Mouse (Mus musculus) heart, adult 9 months (tissue): ENCODE results near the gene Armc10.
A peak's percentile ranks its signal among the peaks of the same experiment; 100 is the strongest.
"Not testable (repeated sequence)": the region's sequence is repeated elsewhere in the genome, so short reads cannot be mapped to it uniquely, and the experiment has no call there.

Experiments used
- DNase-seq, 2 experiments: peaks; one replicate each; pipeline ENCODE4 v3.0.0; 2022; ENCODE audit warnings: low spot score in 2 of 2

Gene Armc10

DNA sequence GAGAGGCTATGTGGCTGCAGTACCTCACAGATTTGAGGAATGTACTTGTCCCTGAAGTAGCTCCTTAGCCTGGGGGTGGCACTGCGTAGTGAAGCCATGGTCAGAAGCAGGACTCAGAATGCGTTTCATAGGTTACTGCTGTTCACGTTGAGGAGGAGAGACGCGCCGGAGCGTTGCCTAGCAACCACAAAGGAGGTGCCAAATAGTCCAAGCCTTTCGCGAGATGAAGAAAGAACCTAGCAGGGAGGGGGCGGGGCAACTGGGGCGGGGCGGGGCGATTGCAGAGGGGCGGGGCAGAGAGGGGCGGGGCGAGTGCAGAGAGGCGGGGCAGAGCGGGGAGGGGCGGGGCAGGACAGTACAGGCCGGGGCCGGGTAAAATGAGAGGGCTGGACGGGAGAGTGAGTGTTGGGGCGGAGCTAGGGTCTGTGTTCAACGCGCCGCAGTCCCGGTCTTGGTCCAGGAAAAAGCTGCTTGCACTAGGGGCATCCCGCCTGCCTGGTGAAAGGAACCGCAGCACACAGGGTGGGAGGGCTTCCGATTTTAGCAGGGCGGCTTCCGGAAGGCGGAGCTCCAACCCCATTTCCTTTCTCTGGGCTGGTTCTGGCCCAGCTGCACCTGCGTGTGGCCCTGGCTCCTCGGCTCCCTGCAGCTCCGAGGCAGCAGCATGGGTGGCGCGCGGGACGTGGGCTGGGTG, at the start of gene Armc10, which contains the start of gene Fbxl13:
TSS of gene Armc10 (plus strand) at position 375 of the 694 bp plus-strand sequence.
TSS of gene Fbxl13 (minus strand) at position 196 of the 694 bp plus-strand sequence.
- peak; percentile 87 to 88 for DNase-seq

DNA sequence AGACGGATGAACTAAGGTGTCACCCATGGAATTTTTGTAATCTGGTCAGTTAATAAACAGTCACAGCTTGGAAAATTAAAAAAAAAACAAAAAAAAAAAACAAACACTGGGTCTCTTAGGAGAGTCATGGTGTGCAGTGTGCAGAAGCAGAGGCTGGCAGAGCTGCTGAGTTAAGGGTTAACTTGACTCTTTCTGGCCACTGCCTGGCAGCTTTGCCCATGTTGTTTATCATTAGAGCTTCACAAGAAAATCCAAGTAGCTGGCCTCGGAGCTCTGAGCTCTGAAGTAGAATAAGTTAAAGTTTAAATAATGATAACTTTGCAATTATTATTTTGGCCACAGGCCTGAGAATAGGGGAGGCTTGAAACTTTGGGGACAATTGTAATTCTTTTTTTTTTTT, 46.1 kb upstream of the Armc10 start:
- not testable (repeated sequence) for DNase-seq

DNA sequence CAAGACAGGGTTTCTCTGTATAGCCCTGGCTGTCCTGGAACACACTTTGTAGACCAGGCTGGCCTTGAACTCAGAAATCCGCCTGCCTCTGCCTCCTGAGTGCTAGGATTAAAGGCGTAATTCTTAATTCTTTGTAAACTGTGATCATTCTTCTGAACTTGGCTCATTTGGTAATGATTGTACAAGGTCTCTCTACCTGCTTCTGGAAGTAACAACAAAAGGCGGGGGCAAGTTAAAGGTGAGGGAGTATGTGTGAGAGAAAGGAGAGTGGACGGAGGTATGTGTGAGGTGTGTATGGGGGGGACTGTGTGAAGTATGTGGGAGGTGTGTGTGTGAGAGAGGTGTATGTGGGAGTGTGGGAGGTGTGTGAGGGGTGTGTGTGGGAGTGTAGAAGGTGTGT, 45.7 kb upstream of the Armc10 start:
- DNase-seq = no peak

DNA sequence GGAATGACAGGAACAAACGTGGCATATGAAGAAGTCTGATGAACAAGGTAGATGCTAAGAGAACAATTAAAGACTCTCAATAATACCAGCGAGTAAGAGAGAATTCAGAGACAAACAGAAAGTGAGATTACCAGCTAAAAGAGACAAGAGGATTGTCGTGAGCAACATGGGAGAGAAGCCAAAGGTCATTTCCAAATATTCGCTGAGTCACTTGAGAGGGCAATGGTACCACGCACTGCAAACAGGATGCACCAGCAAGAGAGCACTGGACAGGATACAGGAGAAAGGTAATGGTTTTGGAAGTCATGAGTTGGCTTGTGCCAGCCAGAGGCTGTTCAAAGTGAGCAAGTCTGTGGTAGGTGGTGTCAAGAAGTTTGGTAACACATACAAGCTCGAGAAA, 39.7 kb upstream of the Armc10 start:
- no peak for DNase-seq

DNA sequence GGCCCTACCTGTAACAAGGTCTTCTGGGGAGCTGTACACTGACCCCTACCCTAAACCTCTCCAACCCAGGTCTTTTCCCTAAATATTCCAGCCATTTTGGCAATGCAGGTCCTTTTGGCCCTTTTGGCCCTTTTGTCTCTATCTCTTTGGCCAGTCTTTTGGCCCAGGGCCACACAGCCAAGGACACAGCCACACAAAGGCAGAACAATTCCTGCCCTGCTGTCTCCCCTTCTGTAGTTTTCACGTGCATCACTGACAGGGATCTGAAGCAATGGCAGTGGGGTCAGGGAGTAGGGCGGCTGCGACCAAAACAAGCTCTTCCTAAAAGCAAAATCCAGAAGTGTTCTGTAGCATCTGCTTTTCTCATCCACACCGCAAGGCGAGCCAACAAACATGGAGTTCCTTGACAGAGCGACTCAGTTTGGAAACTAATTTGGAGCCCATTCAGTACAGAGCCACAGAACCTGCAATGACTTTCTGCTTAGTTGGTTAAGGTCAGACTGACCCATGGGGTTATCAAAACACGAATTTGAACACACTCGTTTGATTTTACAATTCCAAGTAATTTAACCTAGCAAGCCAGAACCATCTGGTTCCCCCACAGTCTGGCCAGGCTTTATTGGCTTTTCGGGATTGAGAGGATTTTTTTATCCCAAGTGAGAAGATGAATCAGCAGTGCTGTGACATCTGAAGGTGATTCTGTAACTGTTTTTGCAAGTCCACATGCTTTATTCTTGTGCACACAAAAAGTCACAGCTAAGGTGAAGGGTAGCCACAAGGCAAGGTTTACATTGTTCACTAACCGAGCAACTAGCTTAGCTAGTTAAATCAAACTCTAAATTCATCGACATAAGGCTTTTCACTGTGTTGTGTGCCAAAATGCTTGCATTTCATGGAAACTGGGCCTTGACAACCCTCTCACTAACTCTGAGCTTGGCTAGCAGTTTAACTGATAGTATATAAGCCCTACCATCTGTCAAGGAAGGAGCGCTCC, 37.0 kb upstream of the Armc10 start:
- DNase-seq = no peak

DNA sequence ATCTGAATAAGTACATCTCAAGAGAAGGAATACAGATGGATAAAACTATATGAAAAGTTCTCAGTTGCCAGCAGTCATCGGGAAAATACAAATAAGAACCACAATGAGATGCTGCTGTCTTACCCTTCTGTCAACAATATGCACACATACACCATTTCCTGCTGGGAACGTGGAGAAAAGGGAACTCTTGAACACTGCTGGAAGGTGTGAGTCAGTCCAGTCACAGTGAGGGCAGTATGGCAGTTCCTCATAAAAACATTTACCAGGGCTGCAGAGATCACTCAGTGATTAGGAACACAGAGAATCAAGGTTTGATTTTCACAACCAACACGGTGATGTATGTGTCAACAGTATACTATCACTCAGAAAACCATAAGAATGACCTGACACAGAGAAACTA, 34.6 kb upstream of the Armc10 start:
- no peak for DNase-seq

DNA sequence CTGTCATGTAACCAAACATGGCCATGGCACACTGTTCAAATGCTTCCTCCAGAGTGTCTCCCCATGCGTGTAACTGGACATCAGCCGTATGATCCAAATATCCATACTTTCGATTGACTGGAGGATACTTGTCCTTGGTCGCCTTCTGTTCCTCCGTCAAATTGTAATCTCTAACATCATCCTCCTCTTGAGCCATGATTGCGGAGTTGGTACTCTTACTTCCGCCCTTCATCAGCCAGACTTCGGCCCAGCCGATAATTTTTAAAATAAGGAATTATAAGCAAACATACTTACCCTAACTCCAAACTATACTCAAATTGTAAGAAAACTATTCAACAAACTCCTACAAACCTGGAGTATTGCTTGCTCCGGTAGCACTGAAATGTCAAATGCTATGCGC, 31.3 kb upstream of the Armc10 start:
- not testable (repeated sequence) for DNase-seq

DNA sequence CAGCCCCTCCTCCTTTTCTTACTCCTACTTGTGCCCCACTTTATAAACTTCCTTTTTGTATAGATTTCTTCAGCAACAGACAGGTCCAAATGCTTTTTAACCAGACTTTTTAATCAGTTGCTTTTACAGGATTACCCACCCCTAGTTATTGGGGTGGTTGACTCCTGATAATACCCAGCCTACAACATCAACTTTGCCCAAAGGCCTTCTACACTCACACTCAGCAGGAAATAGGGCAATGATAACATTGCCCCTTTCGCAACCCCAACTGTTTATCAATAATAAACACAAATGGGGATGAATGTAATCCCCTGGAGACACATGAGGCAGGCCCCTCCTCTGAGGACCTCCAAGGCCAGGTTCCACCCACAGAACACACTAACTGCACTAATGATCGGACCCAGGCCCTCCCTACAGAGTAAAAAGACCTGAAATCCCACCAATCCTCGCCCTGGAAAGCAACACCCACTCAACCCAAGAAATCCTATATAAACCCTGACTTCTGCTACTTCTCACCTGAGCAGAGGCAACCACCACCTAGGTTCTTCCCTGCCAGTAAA, 29.1 kb upstream of the Armc10 start:
- no peak for DNase-seq

DNA sequence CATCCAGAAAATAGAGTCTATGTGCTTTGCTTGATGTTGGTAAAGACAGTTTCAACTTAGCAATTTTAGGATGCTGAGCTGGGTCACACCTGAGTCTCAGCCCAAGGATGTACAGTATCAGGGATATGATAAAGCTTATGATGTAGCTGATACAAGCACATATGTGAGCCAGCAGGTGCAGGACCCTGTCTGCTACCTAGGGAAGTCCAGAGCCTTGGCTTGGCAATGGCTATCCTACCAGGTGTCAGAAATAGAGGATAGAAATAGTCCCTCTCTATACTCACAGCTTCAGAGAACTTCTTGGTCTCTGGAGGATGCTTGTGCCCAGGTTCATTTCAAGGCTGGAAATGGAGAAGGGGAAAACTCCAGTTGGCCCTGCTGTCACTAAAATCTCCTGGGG, 19.7 kb upstream of the Armc10 start:
- DNase-seq = no peak

DNA sequence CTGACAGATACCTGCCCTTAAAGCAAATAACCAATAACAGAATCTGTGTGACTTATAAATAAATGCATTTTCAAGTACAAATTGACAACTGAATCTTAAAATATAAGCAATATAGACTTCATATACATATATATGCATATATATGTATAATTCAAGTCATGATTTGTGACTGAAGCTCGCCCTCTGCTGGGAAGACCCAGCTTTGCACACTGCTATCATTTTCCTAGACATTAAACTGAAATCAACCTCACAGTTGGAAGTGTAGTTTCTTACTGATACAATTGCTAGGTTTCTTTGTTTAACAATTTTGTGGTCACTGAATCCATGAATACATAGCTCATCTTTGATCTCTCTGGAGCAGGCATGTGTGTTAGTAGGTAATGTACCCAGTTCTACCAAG, 4.7 kb upstream of the Armc10 start:
- no peak for DNase-seq

DNA sequence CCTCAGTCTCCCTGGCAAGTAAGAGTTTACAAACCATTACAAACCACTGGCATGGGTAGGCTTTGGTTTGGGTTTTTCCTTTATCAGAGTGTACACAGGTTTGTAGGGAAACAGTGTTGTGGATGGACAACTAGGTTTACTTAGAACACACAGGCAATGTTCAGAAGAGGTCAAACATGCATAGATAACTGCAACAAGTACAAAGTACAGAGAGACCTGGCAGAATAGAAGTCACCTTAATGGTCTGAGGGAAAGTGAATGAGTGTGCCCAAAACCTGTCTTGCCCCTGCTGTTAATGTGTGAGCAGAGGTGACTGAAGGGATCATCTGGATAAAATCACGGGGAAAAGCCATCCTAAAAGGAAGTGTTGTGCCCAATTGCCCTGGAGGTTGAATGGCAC, 2.0 kb upstream of the Armc10 start:
- no peak for DNase-seq

DNA sequence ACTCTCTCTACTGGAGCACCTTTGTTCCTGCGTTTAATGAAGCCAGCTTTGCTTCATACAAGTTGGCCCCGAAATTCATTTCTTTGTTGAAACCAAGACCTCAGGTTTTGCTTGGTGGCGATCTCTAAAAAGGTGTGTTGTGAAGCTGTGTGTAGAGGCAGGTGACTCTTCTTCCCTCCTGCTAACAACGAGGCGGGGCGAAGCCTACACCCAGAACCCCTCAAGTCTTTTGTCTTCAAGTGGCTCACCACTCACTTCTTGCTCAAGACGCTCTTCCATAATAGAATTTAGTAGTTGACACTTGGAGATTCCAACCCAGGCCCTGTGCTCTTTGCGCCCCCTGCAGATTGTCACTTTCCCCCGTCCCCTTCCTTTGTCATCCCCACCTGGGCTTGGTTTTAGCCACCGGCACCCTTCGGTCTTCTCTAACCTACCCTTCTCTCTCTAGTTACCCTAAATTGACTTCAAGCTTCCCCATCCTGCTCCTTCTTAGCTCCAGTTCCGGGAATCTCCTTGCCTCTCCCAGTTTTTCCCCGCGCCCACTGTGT, 648 bp upstream of the Armc10 start:
- DNase-seq = no peak

DNA sequence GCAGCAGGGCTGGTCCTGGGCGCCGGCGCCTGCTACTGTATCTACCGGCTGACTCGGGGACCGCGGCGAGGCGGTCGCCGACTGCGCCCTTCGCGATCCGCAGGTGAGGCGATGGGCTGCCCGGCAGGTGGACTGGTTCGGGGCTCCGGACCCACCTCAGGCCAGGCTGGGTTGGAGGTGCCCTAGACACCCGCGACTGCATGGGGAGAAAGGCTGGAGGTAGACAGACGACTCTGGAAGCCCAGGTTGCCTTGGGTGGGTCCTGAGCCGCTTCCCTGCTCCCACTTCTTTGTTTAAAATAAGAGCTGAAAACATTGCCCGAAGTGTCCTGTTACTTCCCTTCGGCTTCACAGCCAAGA, 499 bp downstream of the Armc10 start:
- DNase-seq = no peak

DNA sequence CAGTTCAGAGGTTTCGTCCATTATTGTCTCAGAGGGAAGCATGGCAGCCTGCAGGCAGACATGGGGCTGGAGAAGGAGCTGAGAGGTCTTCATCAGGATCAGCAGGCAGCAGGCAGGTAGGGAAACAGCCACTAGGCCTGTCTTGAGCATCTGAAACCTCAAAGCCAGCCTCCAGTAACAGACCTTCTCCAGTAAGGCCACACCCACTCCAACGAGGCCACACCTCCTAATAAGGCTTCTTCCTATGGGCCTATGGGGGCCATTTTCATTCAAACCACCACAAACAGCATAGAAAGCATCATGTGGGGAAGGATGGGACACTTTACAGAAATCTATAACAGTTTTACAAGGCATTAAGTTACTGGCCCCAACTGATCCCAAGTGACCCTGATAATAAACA, 5.1 kb downstream of the Armc10 start:
- DNase-seq = no peak

DNA sequence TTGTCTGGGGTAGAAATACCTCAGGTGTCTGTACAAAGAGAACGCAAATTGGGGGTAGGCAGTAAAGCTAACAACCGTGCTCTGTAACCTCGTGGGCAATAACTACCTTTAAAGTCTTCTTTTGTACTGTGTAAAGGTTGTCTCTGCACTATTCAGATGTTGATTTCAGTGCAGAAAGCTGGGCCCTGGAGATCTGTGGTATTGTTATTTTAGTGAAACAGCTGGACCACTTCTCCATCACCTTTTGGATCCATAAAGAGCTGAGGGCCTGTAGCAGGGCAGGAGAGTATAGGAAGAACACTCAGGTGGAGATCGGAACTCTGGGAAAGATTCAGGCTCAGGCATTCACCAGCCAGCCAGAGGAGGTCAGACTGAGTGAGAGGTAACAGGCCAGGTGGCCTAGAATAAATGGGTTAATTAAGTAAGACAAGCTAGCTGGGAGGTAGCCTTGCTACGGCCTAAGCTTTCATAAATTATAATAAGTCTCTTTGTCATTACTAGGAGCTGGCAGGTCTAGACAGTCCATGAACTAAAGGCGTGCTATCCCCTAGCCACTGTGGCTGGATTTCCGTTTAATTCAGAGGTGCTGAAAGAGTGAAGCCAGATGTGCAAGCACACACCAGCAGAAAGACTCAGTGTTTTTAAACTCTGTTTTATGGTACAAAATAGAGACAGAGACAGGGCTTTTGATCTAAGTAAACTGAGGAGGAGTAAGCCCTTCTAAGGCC, 6.4 kb downstream of the Armc10 start:
- DNase-seq = no peak

DNA sequence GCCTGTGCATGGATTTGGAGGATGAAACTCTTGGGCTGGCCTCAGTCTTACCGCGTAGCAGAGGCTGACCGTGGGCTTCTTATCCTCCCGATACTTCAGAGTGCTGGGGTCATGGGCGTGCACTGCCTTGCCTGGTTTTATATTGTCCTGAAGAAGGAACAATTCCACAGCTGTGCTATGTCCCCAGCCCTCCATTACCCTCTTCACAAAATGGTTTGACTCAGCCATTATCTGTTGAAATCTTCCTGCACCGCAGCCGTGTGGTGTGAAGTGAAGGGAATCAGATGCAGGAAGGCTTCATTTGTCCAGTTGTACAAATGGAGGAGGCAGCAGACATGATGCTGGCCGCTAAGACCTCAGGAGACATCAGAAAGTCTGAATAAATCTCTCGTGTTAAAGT, 11.3 kb downstream of the Armc10 start:
- DNase-seq = no peak

DNA sequence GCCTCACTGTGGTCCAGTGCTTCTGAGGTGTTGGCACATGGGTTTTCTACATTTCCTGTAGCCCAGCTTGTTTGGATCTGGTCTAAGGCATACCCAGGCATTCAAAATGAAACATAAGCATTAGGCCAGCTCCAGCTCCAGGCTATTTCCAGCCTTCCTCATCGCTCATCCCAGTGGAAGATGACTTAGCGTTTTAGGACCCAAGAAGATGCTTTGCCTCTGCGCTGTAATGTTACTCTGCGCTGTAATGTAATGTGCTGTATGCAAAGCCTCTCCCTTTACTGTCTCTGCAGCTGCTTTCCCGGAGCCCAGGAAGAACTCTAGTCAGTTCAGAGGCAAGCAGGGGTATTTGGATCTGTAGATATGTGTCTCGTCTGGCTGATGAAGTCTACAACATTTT, 12.4 kb downstream of the Armc10 start:
- no peak for DNase-seq

DNA sequence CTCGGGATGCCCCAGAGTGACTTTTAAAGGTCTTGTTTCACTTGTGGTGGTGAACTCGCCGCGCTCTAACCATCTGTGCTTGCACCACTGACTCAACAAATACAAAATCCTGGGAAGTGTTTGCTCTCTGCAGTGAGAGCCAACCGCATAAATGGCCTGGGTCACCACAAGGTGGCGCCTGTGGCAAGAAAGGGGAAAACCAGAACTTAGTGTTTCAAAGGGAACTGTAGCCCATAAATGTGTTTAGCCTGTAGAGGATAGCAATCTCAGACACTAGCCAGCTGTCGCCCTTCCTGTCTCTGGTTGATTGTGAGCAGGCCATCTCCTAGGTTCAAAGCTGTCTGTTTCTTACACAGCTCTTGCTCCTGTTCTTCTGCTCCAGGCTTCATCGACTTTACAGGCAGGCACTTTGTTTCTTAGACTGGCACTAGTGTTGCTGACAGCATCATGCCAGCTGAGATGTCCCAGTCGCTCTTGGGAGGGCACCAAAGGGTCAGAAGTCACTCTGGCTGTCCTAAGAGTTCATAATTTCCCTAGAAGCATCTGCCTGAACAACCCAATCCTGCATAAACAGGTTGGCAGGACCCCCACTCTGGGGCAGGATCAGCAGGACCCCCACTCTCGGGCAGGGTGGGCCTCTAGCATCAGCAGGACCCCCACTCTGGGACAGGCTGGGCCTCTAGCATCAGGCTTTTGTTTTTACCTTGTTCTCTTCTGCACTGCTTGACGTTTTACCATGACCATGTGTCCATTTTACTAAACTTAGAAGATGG, 13.2 kb downstream of the Armc10 start:
- peak; percentile 42 to 63 for DNase-seq

DNA sequence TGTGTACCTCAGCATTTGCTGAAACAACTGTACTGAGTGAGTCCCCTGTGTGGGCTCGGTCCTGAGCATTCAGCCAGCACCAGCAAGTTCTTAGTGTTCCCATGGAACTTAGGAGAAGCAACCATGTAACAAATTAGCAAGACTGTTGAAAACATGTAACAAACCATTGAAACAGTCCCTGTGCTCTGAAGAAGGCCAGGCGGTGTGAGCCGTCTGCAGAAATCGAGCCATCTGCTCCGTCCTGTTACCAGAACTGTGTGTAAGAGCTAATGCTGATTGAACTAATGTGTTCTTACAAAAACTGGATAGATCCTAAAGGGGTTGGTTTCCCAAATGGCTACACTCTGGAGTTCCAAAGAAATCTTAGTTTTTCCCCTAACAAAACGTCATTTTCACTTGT, 15.2 kb downstream of the Armc10 start:
- no peak for DNase-seq

DNA sequence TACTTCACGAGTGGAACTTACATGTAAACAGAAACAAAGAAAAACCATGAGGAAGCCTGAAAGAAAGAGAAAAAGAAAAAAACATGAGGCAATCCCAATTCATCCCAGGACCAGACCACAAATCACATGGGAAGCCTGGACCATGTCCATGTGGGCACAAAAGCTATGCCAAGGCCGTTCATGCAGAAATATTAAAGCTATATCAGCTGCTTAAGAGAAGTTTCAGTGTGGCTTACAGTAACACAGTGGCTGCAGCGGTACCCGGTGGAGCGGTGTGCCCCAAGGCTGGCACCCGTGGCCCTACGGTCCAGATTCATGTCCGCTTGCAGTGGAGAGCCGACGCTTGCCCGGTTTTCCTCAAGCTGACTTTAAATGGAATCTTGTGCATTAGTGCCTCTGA, 17.5 kb downstream of the Armc10 start:
- no peak for DNase-seq
